Mouse (Mus musculus) WW6 (cell line): ENCODE measurements around the gene Dcn.

Experiments
- DNase-seq: peaks from one replicate; pipeline ENCODE4 v3.0.0-alpha.2; 2013; ENCODE audit warnings: low read depth, low spot score

Dcn gene

DNA sequence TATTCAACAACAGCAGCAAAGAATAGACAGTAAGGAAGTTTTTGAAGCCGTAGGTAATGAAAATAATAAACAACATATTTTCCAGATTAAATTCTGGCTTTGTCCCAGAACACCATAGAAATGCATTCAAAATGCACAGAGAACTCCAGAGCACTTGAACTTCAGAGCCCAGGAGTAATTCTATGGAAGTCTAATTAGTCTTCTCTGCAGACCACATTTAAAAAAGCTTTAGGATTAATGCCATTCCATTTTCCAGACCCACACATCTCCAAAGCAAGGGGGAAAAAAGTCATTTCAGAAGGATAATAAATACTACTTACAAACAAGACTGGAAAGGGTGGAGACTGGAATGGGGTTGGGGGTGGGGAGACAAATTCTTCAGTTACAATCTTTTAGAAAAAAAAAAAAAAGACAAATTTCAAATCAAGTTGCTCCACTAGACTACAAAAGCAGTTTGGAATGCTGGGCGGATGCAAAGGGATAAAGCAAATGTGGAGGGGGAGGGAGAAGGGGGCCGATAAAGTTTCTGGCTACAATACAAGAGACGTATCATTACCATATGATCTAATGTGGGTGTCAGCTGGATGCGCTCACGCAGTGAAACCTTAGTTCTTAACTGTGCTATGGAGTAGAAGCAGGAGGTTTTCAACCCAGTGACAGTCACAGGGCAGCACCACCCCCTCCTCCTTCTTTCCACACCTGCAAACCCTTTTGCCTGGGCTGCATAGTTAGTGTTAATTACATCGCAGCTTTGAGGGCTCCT lies at the start of gene Dcn:
Gene Dcn, plus strand, starts transcription at position 606 of the 763 bp plus-strand sequence.
- no peak for DNase-seq

DNA sequence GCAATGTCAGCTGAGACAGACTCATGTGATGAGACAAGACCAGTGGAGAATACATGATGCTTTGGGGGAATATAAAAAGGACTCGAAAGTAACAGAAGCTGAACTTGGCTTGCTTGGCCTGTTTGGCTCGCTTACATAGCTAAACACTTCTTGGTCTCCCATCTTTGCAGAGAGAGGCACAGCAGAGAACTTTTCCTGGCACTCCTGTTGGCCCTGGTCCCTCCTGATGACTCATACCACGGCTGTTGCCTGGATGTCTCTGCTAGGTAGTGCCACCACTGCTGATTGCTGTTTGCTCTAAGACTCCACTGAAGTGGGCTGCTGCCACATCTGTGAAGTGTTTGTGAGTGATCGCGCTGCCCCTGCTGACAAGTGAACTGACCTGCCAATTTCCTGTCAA lies 42.7 kb upstream of the Dcn start:
- DNase-seq: no peak

- DNase-seq: no peak
These were observed 37.1 kb upstream of the Dcn start for GRCm38 (mm10) chr10:97442300-97442699.

DNA sequence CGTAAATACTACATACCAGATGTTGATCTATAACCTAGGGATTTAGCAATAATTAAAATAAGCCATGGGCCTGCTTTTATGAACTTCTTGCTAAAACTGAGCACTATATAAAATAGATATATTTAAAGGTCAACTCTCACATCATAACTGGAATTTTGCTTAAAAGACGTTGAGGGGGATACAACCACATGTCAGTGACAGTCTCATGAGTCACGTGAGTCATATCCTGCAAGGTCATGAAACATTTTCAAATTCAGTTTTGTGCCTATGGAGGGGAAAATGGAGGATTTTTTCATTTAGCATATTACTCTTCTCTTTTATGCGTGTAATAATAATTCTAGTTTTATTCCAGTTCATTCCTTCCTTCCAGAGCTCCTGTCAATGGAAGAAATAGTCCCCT lies 32.9 kb upstream of the Dcn start:
- DNase-seq: no peak

- DNase-seq: no peak
These were observed 26.5 kb upstream of the Dcn start for GRCm38 (mm10) chr10:97452886-97453285.

GRCm38 (mm10) chr10:97453529-97453928 lies 25.9 kb upstream of the Dcn start:
- no peak for DNase-seq

- DNase-seq: no peak
These were observed 22.4 kb upstream of the Dcn start for GRCm38 (mm10) chr10:97456993-97457392.

DNA sequence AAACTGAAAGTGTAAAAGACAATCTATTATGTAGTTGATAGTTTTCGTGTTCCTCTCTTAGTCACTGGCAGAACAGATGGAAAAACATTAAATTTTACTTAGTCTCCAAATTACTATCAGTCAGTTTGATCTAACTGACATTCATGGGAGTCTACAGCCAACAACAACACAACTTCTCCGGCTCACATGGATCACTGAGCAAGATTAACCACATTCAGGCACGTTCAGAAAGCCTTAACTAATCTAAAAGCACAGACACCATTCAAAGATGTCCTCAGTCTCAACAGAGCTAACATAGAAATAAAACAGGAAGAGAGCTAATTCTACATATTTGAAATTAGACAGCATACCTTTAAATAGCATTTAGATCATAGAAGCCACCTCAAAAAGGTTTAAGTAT lies 12.6 kb upstream of the Dcn start:
- no peak for DNase-seq

DNA sequence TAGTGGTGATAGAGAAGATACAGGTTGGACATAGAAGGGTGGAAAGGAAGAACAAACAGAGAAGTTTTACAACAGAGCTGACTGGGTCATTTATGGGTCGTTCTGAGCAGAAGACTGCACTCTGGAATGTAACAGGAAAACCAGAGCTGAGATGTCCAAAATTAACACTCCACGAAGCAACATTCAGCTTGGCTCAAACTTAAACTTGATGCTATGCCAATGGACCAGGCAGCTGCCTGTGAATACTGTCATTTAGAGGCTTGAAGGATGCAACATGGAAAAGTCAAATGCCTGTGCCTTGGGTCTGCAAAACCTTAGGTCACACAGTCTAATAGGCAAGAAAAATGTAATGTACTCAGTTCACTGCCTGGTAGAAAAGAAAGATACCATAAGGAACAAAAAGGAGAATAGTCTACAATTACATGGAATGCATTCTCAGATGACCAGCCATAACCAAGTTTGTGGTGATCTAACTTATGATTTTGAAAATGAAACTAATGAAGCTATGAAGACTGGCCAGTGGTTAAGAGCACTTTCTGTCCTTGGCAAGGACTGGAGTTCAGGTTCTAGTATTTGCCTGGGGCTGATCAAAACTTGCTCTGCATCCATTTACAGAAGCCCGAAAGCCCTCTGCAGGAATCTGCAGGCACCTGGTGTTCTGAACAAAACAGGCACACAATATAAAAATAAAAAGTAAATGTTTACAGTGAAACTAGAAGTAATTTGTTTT lies 9.8 kb upstream of the Dcn start:
- no peak for DNase-seq

DNA sequence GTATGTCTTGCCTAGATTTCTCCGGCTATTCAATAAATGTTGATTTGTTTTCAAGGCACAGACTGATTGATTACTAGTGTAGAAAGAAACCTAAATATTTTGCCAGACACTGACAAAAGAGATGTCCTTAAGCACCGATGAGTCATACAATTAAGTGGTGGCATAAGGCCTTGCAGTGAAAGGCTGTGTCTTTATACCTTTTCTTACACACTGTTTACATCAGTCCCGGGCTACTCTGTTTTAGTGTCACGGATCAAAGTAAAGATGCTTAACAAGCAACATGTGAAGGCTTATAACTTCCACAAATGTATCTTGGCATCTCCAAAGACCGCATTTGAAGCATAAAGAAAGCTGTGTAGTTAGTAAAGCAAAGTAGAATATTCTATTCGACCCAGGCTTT lies 3.9 kb upstream of the Dcn start:
- no peak for DNase-seq

- DNase-seq: no peak
These were observed 1.1 kb upstream of the Dcn start for GRCm38 (mm10) chr10:97478259-97478658.

DNA sequence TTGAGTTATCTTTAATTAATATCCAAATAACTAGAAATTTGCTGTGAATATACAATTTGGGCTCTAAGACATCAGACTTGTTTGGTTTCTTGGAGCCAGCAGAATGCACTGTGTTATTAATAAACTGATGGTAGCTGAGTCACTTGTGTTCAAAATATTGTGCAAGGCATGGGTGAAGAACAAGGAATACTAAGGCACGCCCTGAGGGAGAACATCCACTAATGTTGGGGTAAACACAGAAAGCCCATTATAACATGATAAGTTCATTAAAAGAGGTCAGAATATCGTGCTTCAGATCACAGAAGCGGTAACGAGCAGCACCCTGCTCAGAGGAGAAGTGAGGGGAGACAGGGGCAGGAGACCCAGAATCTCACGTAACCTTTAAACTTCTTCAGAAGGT lies 2.7 kb downstream of the Dcn start:
- no peak for DNase-seq

DNA sequence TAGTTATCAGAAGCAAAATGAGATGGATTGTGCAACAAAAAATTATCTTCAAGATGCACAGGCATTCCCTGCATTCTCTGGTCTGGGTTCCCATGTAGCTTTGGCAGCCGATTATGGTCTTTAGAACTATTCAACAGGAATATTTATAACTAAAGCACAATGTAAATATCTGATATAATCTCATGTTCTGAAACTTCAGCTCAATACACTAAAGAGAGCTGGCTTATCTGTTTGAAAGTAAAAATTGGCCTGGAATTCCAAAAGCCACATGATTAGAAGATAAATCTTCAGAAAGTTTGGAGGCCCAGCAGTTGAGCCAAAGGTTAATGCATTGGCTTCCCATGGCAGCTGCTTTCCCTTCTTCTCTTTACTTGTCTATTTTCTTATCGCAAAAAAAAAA lies 4.6 kb downstream of the Dcn start:
- no peak for DNase-seq

DNA sequence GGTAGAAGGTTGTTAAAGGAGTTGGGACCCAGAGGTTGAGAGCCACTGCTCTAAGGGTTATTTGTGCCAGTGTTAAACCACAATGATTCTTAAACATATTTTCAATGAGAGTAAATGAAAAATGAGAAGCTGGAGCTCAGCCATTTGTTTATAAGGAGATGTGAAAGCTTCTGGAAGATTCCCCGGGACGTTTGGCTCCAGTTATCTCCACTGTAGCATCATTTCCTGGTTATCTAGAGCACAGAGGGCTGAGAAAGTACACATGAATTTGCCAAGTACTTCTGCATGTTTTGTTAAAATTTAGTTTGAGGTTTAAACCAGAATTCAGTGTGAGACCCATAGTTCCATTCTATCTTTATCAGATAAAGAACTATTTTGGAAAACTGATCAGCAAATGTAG lies 5.7 kb downstream of the Dcn start:
- DNase-seq: no peak

- DNase-seq: no peak
These were observed 6.7 kb downstream of the Dcn start for GRCm38 (mm10) chr10:97486085-97486484.

GRCm38 (mm10) chr10:97487269-97487989 lies 8.0 kb downstream of the Dcn start:
- DNase-seq: no peak

GRCm38 (mm10) chr10:97492367-97492980 lies 13.1 kb downstream of the Dcn start:
- DNase-seq: no peak

GRCm38 (mm10) chr10:97497646-97498045 lies 18.2 kb downstream of the Dcn start:
- no peak for DNase-seq

DNA sequence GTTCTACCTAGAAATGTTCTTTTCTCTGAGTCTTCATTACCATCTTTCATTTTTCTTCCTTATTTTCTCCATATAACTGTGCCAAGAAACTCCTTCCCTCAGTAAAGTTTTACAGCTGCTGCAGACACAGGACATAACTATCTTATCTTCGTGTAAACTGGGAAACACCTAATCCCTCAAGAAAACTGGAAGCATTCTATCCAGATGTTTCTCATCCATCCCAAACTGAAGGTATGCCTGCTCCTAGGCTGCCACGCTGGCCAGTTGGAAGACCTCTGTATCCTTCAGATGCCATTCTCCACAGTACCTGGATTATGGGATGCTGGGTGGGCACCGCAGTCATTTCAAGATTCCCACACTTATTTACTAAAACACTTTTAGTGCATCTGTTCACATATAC lies 44.0 kb downstream of the Dcn start:
- no peak for DNase-seq

DNA sequence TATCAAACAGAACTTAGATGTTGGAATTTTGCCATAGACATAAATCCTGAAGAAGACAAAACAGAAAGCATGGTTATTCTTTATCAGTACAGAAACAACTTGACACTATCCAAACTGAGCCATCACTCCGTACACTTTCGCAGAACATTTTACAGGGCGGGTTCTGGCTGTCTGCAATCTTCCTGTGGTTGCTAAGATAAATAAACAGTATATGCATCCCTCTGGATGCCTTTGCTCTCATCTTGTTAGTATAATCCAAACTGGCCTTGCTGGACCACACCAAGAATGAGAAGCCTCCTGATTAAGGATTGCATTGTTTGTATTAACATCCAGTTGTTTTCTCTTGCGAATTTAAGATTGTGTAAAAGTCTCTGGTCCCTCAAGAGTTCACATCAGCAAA lies 56.3 kb downstream of the Dcn start:
- no peak for DNase-seq

DNA sequence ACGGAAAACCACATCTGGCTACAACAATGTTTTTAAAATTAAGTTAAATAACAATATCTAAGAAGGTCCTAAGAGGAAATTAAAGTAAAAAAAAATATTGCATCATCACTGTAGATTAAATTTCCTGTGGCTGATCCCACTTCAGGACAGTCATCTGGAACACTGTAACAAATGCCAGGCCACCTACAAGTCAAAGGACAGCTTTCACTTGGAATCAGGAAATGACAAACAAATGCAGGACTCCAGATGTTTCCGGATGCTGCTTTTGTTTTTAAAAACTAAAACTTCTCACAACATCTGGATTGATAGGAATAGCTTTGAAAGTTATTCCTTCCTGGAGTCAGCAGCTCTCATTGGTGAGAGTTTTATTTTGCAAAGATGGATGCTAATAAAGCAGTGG lies 57.5 kb downstream of the Dcn start:
- DNase-seq: no peak

GRCm38 (mm10) chr10:97538202-97538601 lies 58.8 kb downstream of the Dcn start:
- no peak for DNase-seq
